Mouse (Mus musculus): Measurements from ENCODE around the gene Pphln1.
A peak's percentile ranks its signal among the peaks of the same experiment; 100 is the strongest.

DNA sequence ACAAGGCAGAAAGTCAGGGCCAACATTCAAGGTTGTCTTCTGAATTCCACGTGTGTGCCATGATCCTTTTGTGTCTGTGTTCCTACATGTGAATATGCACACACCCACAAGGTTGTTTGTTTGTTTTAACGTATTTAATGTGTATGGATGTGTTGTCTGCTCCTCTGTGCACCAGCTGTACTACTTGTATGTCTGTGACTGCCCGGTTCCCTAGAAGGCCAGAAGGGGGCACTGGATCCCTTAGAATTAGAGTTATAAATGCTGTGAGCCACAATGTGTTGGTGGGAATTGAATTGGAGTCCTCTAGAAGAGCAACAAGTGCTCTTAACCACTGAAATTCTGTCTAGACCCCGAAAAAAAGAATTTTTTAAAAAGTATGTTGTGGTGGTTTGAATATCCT lies 44.1 kb downstream of the Pphln1 start:
- TF ChIP-seq CTCF (IDR thresholded peaks at IDR 0.05; ENCODE audit: low read depth) (0 out of 2 replicates have a peak, but pooled peaks have one; percentile 6), EP300 (IDR thresholded peaks at IDR 0.05; ENCODE audit: low read depth) (no peak)

All from heart, postnatal 0 days (tissue).